In genomic region chr1:36214324-36214723, GRCm38 (mm10) we compare ENCODE assay signal across 21 mouse cellular contexts. TPM values are rescaled to one million over a fixed set of nuclear protein-coding genes. Genes with fewer than 3 reads are reported as not detected.
DNase-seq lines count a peak whose midpoint lies in the region; ATAC-seq and TF ChIP-seq lines count a peak whose summit lies in the region.
"Had no signal": no experiment of that assay in that cellular context is flagged by ENCODE, and none has a peak within 500 bp of the region (broad histone marks: within the 10 kb centered on the region; RNA-seq: fewer than 3 reads in every experiment).

No protein-coding gene starts in this region.

- H3K27me3 ChIP-seq in liver, embryonic 14.5 days (ENCODE audit: control insufficient read depth, insufficient read depth, low read length), result no peaks in the 10 kb centered on the region
- H3K27me3 ChIP-seq in hindbrain, embryonic 12.5 days, result no peaks in the 10 kb centered on the region
- H3K27me3 ChIP-seq: forebrain, embryonic 13.5 days; hindbrain, embryonic 13.5 days had no signal

- peaks cover 9% of the 10 kb centered on the region for H3K36me3 ChIP-seq in liver, embryonic 14.5 days (replicated peaks; ENCODE audit: control insufficient read depth, insufficient read depth, low read depth)
- peaks cover 39% of the 10 kb centered on the region for H3K36me3 ChIP-seq in hindbrain, embryonic 12.5 days

- H3K4me1 ChIP-seq in liver, embryonic 14.5 days (replicated peaks; ENCODE audit: control insufficient read depth in 2 of 2, insufficient read depth in 2 of 2, low read length in 1 of 2), result peaks cover 6% of the 10 kb centered on the region in 2 experiments
- no peaks in the 10 kb centered on the region for H3K4me1 ChIP-seq in hindbrain, embryonic 12.5 days
- H3K4me1 ChIP-seq: embryonic facial prominence, embryonic 10.5 days; forebrain, embryonic 13.5 days; heart, embryonic 10.5 days; hindbrain, embryonic 13.5 days had no signal

- TF ChIP-seq CTCF in liver, embryonic 14.5 days (IDR thresholded peaks at IDR 0.05; ENCODE audit: low read depth), result no peak

- 31% methylated on average over 4 of the region's 4 CpGs for WGBS in liver, embryonic 14.5 days (ENCODE audit: insufficient replicate concordance)
- 90% methylated on average over 4 of the region's 4 CpGs for WGBS in hindbrain, embryonic 12.5 days

- no peak overlapping the region for H3K27ac ChIP-seq in liver, embryonic 14.5 days
- no peak overlapping the region for H3K27ac ChIP-seq in hindbrain, embryonic 12.5 days
- H3K27ac ChIP-seq: embryonic facial prominence, embryonic 10.5 days; forebrain, embryonic 13.5 days; heart, embryonic 10.5 days; hindbrain, embryonic 13.5 days had no signal

- H3K9ac ChIP-seq in liver, embryonic 14.5 days (replicated peaks), result no peak overlapping the region
- no peak overlapping the region for H3K9ac ChIP-seq in hindbrain, embryonic 12.5 days
- H3K9ac ChIP-seq: forebrain, embryonic 13.5 days; forebrain, postnatal 0 days; hindbrain, embryonic 13.5 days had no signal

- peak; percentile 68; the same call in 1 of the 2 replicates for ATAC-seq in liver, embryonic 14.5 days (ENCODE audit: insufficient read depth)
- ATAC-seq in megakaryocyte-erythroid progenitor cell, adult 5-6 weeks (replicated peaks; ENCODE audit: low FRiP score, low TSS enrichment, poor library complexity, severe bottlenecking), result peak; percentile 82
- no peak for ATAC-seq in hindbrain, embryonic 12.5 days (ENCODE audit: low FRiP score)
- ATAC-seq: CD4-positive, CD25-positive, alpha-beta regulatory T cell, adult 4 months; forebrain, embryonic 13.5 days; forebrain, postnatal 0 days had no signal

- H3K4me3 ChIP-seq in liver, embryonic 14.5 days (ENCODE audit: insufficient read depth in 1 of 2, low read depth in 2 of 2, low read length in 2 of 2), result no peak overlapping the region
- H3K4me3 ChIP-seq in hindbrain, embryonic 12.5 days, result no peak overlapping the region
- H3K4me3 ChIP-seq: embryonic facial prominence, embryonic 10.5 days; forebrain, embryonic 13.5 days; heart, embryonic 10.5 days; hindbrain, embryonic 13.5 days had no signal

- no peaks in the 10 kb centered on the region for H3K9me3 ChIP-seq in liver, embryonic 14.5 days (ENCODE audit: control insufficient read depth, low read length)
- no peaks in the 10 kb centered on the region for H3K9me3 ChIP-seq in hindbrain, embryonic 12.5 days (replicated peaks)
- H3K9me3 ChIP-seq: embryonic facial prominence, embryonic 10.5 days; forebrain, embryonic 13.5 days; G1E; heart, embryonic 10.5 days; hindbrain, embryonic 13.5 days had no signal

- H3K4me2 ChIP-seq in liver, embryonic 14.5 days (ENCODE audit: low read depth), result no peak overlapping the region; the same call in 1 of the 2 replicates
- H3K4me2 ChIP-seq in hindbrain, embryonic 12.5 days (replicated peaks), result no peak overlapping the region
- H3K4me2 ChIP-seq: forebrain, embryonic 13.5 days; hindbrain, embryonic 13.5 days had no signal

- peak; percentile 66 for TF ChIP-seq EP300 in liver, embryonic 14.5 days (IDR thresholded peaks at IDR 0.05; ENCODE audit: low read depth)

- DNase-seq in heart, adult 11 months, result peak; percentile 52
- no peak for DNase-seq in heart, adult 18-20 months
- peak; percentile 42 for DNase-seq in c-Kit-positive CD71-positive TER-119-positive erythroid progenitor cells, embryonic 14.5 days (ENCODE audit: low spot score)
- DNase-seq in liver, embryonic 14.5 days (ENCODE audit: low read depth in 3 of 3, low spot score in 3 of 3), result peak; percentile 9 to 26 (median 24)
- DNase-seq in layer of hippocampus, adult 8-10 months (ENCODE audit: low spot score in 2 of 2), result no peak
- DNase-seq: adrenal gland, postnatal 14 days; B cell, adult 2 months; cerebellum, adult 2 months; cerebellum, postnatal 10 days; forebrain, postnatal 0 days; gastrocnemius, postnatal 25 days; heart, postnatal 10 days; heart, postnatal 4 days had no signal

RNA-seq across cellular contexts. Expression of gene Uggt1, which starts 30.2 kb away (rescaled TPM):
- 10 to 100 TPM; 26.3 to 28.2 TPM for total RNA-seq in heart, adult 18-20 months (2021)
- 4.6 and 5.8 TPM in 2 replicates for polyA plus RNA-seq in liver, embryonic 14.5 days (2012; rRNA removed)
- 22.6 and 25.5 TPM in 2 replicates for polyA plus RNA-seq in liver, embryonic 14.5 days (2014; fragmentation: Nextera tagmentation; extraction: Ambion mirVana)
- total RNA-seq in megakaryocyte-erythroid progenitor cell, adult 5-6 weeks (2014; fragmentation: Nextera tagmentation), result 48.7 and 55.4 TPM in 2 replicates
- total RNA-seq in megakaryocyte-erythroid progenitor cell, adult 5-6 weeks (2017), result 54.7 and 89.5 TPM in 2 replicates
- total RNA-seq in layer of hippocampus, adult 8-10 months (2022), result 10 to 100 TPM; 33.6 to 53.2 (median 41.5) TPM
- 60.2 and 61.0 TPM in 2 replicates for polyA plus RNA-seq in hindbrain, embryonic 12.5 days (2016; fragmentation: Nextera tagmentation; extraction: Ambion mirVana)

Comparison
In these comparisons a context has a peak if more than half of its experiments do, and no peak if none do; other contexts are left out.
1. DNase-seq: peak in heart, adult 11 months (single experiment), c-Kit-positive CD71-positive TER-119-positive erythroid progenitor cells, embryonic 14.5 days (single experiment) and liver, embryonic 14.5 days (3 of 3); none in heart, adult 18-20 months (0 of 2) and layer of hippocampus, adult 8-10 months (0 of 2).